Mouse (Mus musculus): Measurements from ENCODE around the gene Stam2.

The Stam2 gene

DNA sequence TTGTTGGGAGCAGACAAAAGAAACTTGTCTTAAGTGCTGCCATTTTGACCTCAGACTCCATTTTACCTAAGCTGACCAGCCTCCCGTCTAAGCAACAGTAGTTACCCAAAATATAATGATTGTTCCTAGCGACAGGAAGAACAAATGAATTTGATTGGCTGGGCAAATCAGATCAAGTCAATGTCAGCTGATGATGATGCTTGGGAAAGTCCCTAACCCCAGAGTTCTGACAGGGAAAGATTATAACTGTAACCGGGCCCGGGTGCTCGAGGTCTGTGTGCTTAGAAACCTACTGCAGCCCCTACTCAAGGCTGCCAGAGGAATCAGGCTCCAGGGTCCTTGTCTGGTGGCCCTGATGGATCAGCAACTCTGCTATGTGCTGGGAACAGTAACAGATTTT is 10.1 kb downstream of the Stam2 start:
- no peak for DNase-seq (ENCODE audit: extremely low read depth, insufficient read length, low spot score)

GRCm38 (mm10) chr2:52730891-52731290 is 11.2 kb downstream of the Stam2 start:
- no peak for DNase-seq (ENCODE audit: extremely low read depth, insufficient read length, low spot score)

- no peak for DNase-seq (ENCODE audit: extremely low read depth, insufficient read length, low spot score)
Measured at GRCm38 (mm10) chr2:52720231-52721025, 21.7 kb downstream of the Stam2 start.

DNA sequence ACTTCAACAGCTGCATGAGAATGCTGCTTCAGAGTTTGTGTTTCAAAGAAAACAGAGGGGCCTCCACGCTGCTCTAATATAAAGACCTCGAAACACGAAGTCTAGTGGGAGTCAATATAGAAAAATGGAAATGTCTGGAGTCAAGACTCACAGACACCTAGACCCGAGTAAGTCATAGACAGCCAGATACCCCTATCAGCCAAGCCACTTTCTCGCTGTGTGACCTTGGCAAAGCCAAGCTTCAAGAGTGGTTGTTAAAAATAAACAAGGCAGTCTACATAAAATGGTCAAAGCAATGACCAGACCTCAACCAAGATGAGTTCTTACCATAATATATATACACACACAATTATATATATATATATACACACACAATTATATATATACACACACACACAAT is 25.0 kb downstream of the Stam2 start:
- DNase-seq (ENCODE audit: extremely low read depth, insufficient read length, low spot score), result no peak

DNA sequence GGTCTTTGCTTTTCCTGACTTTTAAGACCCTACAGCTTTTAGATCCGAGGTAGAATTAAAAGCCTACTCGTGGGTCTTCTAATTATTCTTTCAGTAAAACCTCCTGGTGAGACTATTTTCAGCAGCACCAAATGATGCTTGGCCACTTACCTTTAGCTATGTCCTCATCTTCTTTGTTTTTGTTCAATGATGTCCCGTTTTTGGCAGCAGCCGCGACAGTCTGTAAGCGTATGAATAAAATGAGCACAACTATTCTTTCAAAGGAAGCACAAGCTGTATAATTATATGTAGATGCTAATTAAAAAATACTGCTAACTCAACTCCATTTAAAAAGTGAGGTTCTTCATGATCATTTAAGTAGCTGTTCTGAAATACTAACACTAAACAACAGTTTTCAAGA is 26.5 kb downstream of the Stam2 start:
- no peak for DNase-seq (ENCODE audit: extremely low read depth, insufficient read length, low spot score)

DNA sequence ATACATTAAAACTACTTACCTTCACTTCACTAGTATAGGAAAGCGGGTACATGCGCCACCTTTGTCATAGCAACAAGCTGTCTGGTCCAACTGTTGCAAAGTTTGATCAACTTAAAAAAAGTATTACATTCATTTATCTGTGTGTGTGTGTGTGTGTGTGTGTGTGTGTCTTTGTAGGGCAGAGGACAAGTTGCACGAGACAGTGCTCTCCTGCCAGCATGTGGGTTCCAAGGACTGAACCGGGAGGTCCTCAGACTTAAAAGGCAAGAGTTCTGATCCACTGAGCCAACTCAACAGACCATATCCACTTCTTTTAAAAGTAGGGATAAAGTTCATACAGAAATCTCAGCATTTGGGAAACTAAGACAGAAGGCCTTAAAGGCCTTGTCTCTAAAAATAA is 28.0 kb downstream of the Stam2 start:
- no peak for DNase-seq (ENCODE audit: extremely low read depth, insufficient read length, low spot score)

DNA sequence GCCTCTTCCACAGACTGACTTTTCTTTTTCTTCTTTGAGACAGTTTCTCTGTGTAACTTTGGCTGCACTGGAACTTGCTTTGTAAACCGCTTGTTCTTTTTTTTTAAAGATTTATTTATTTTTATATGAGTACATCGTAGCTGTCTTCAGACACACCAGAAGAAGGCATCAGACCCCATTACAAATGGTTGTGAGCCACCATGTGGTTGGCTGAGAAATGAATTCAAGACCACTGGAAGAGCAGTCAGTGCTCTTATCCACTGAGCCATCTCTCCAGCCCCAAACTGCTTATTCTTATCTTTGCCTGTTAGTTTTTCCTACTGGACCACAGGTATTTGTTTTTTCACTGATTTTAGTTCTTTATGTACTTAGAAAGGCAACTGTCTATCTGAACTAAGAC is 31.3 kb downstream of the Stam2 start:
- no peak for DNase-seq (ENCODE audit: extremely low read depth, insufficient read length, low spot score)

- DNase-seq (ENCODE audit: extremely low read depth, insufficient read length, low spot score), result no peak
Measured at GRCm38 (mm10) chr2:52709417-52709816, 32.7 kb downstream of the Stam2 start.

DNA sequence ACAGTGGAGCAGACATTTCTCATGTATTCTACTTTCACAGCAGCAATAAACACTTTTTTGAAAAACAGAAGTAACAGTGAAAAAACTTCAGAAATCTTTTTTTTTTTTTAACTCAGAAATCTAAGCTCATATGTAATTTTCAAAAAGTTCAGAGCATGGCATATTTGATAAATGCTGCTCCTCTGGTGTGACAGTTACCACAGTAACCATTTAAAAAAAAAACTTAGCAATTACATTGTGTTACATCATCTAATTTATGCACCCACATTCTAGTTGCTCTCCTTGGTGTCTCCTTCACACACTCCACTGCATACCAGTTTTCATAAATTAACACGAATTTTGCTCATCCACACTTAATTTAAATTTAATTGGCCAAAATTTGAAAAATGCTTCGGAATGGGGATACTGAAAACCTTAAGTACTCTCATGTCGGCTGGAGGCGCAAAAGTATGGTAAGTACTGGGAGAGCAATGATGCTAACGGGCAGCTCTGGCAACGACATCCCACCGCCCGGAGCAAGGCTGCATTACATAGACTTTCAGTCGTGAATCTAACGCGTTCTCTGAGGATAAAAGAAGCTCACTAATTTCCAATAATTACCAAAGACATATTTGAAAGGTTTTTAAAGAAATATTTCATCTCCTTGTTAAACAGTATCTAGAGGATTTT is 40.6 kb downstream of the Stam2 start:
- no peak for DNase-seq (ENCODE audit: extremely low read depth, insufficient read length, low spot score)

- no peak for DNase-seq (ENCODE audit: extremely low read depth, insufficient read length, low spot score)
Measured at GRCm38 (mm10) chr2:52700352-52700751, 41.7 kb downstream of the Stam2 start.

GRCm38 (mm10) chr2:52694604-52695003 is 47.5 kb downstream of the Stam2 start:
- DNase-seq (ENCODE audit: extremely low read depth, insufficient read length, low spot score), result no peak

- no peak for DNase-seq (ENCODE audit: extremely low read depth, insufficient read length, low spot score)
Measured at GRCm38 (mm10) chr2:52691745-52692144, 50.3 kb downstream of the Stam2 start.

DNA sequence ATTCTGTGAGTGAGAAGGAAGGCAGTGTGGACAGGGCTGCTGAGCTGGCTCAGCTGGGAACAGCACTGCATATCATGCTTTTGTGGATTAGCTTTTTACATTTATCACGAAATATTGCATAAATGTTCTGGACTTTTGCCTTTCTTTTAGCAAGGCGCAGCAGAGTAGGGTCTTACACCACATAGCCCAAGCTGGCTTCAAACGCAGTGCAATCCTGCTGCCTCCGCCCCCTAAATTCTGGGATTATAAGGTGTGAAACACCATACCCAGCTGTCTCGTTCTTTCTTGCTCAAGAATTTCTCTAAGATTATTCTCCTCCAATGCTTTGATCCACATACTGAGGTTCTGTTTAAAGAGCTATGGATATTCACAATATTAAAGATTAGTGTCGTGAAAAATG is 55.5 kb downstream of the Stam2 start:
- DNase-seq (ENCODE audit: extremely low read depth, insufficient read length, low spot score), result no peak

DNA sequence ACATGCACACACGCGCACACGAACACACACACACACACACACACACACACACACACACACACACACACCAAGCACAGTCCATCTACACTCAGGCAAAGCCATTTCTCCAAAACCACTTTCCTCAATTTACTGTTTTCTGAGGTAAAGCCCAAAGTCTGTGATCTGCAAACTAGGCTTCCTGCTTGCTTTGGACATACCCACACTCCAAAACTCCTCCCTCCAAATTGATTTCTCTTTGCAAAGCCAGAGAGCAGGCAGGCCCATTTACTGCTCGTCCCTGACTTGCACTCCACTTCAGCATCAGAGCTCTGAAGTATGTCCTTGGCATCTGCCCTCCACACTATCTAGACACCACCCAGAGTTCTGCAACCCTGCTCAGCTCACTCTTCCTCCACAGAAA is 64.5 kb downstream of the Stam2 start:
- no peak for DNase-seq (ENCODE audit: extremely low read depth, insufficient read length, low spot score)

DNA sequence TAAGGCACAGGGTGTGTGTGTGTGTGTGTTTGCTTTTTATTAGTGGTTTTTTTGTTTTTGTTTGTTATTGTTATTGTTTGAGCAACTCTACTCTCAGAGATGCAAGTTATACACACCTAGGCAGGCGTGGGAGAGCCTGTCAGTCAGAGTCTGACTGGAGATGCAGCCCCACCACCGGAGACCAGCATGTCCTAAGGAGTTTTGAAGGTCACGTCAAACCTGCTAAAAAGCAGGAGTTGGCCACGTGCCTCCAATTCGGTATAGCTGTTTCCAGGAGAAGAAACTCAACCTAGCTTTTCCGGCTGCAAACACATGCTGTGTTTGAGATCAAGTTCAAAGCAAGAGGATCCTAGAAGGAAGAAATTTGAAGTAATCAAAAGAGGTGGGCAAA is 65.2 kb downstream of the Stam2 start:
- no peak for DNase-seq (ENCODE audit: extremely low read depth, insufficient read length, low spot score)

- DNase-seq (ENCODE audit: extremely low read depth, insufficient read length, low spot score), result no peak
Measured at GRCm38 (mm10) chr2:52676023-52676912, 65.8 kb downstream of the Stam2 start, which contains the start of gene Cacnb4. Gene Cacnb4, minus strand, starts transcription at chr2:52676831.

- no peak for DNase-seq (ENCODE audit: extremely low read depth, insufficient read length, low spot score)
Measured at GRCm38 (mm10) chr2:52675278-52675987, 66.6 kb downstream of the Stam2 start.

- DNase-seq (ENCODE audit: extremely low read depth, insufficient read length, low spot score), result no peak
Measured at GRCm38 (mm10) chr2:52674886-52675277, 67.2 kb downstream of the Stam2 start.

GRCm38 (mm10) chr2:52673172-52673571 is 68.9 kb downstream of the Stam2 start:
- DNase-seq (ENCODE audit: extremely low read depth, insufficient read length, low spot score), result no peak

DNA sequence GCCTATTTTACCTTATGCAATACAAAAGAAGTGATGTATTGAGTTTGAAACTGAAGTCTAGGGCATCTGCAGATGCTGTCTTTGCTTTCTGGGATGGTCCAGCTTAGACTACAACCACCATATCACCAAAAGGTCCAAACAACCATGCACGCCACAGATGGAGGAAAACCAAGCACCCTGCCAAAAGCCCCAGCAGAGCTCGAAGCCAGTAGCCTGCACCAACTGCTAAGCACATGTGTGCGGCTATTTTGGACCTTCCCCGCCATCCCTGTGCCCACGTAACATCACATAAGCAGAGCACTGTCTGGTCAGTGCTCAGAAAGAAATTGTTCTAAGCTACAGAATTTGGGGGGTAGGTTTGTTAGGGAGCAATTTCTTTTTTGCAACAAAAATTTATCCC is 71.3 kb downstream of the Stam2 start:
- DNase-seq (ENCODE audit: extremely low read depth, insufficient read length, low spot score), result no peak

GRCm38 (mm10) chr2:52668480-52668879 is 73.6 kb downstream of the Stam2 start:
- DNase-seq (ENCODE audit: extremely low read depth, insufficient read length, low spot score), result no peak

Measured in 3134 (cell line).